Mouse (Mus musculus) retina, embryonic 14.5 days (tissue): ENCODE measurements around the gene Try4.
A peak's percentile ranks its signal among the peaks of the same experiment; 100 is the strongest.
"Not testable (repeated sequence)": the region's sequence is repeated elsewhere in the genome, so short reads cannot be mapped to it uniquely, and the experiment has no call there.

ENCODE experiments used
- DNase-seq: peaks from one replicate; pipeline ENCODE4 v3.0.0-alpha.2; 2015; ENCODE audit warnings: low spot score

Gene Try4

DNA sequence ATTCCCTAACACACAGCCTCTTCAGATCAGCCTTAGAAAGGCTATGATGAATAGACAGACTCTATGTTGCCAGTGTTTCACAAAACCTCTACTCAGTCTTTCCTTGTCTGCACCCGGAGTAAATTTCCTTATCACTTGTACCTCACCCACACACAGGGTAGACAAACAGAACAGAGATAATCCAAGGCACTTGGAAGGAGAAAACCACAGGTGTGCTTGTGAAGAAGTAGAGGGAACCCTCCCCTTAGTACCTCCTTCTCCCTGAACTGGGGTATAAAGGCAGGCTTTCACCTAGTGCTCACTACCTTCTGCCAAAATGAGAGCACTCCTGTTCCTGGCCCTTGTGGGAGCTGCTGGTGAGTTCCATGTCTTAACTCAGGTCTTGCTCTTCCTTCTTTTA lies at the start of gene Try4:
Gene Try4, plus strand, starts transcription at position 301 of the 400 bp plus-strand sequence.
- no peak for DNase-seq

DNA sequence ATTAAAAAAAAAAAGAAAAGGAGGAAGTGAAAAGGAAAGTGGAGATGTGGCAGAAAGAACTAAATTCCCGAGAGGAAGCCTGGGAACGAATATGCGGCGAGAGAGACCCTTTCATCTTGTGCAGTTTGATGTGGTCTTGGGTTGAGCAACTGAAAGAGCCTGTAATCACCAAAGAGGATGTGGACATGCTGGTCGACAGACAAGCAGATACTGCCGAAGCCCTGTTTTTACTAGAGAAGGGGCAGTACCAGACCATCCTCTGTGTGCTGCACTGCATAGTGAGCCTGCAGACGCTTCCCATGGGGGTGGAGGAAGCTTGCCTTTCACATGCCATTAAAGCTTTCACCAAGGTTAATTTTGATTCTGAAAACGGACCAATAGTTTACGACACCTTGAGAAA lies 48.8 kb upstream of the Try4 start:
- not testable (repeated sequence) for DNase-seq

GRCm38 (mm10) chr6:41256424-41256823 lies 45.6 kb upstream of the Try4 start:
- DNase-seq: no peak

- DNase-seq: no peak
Measured at GRCm38 (mm10) chr6:41257432-41257831, 44.6 kb upstream of the Try4 start.

DNA sequence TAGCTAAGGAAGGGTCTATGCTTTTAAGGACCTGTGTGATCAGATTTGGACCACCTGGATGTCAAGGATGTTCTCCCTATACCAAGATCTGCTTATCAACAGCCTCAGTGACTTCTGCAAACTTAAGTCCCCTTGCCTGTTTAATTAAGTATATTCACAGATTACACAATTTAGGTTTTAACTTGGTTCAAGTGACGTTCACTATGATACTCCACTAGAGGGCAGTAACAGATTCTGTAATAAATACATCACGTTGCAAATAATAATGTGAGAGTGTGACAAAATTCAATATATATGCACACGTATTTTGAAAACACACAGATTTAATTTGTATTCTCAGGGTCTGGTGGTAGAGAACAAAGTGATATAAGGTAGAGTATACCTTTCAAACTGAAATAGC lies 39.3 kb upstream of the Try4 start:
- DNase-seq: peak; percentile 32

DNA sequence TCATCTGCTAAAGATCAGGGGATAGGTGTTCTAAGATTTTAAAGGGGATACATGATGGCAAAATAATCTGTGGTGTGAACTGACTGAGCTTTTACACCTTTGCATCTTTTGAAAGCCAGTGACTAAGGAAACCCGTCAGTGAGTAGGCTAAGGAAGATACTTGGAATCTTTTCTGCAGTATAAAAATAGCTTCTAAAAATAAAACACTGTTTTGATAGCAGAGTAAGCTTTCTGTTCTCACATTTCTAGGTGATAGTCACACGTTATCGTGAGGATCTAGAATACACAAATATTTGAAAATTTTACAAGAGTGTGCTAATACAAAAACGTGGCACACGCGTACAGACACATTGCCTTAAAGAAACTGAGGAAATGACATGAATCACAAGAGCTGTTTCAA lies 35.9 kb upstream of the Try4 start:
- DNase-seq: no peak

GRCm38 (mm10) chr6:41298255-41298654 lies 3.8 kb upstream of the Try4 start:
- no peak for DNase-seq

GRCm38 (mm10) chr6:41316741-41317140 lies 14.7 kb downstream of the Try4 start, which contains the start of gene Try5:
Gene Try5 (minus strand): TSS chr6:41316841.
- DNase-seq: not testable (repeated sequence)

DNA sequence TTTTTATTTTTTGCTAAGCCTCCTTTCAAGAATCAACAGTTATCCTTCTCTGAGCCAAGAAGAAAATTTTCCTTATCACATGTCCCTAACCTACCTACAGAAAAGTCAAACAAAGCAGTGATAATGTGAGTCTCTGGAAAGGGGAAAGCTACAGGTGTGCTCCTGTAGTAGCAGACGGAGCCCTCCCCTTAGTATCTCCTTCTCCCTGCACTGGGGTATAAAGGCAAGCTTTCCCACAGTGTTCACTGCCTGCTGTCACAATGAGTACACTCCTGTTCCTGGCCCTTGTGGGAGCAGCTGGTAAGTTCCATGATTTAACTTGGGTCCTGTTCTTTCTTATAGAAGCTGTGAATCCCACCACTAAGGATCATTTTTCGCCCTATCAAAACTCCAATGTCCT lies 51.9 kb downstream of the Try4 start, which contains the start of gene Try10:
Gene Try10, plus strand, starts transcription at position 174 of the 400 bp plus-strand sequence.
- no peak for DNase-seq
